In genomic region chr16:22264232-22264961, GRCm38 (mm10) we compare ENCODE assay signal across 8 mouse cellular contexts. TPM values are rescaled to one million over a fixed set of nuclear protein-coding genes. Genes with fewer than 3 reads are reported as not detected.
DNase-seq lines count a peak whose midpoint lies in the region; ATAC-seq and TF ChIP-seq lines count a peak whose summit lies in the region.

No protein-coding gene starts in this region.

- H3K4me3 ChIP-seq in erythroblast, embryonic 14.5 days (replicated peaks) = peak overlapping the region; percentile 89
- H3K4me3 ChIP-seq in forebrain, postnatal 0 days (ENCODE audit: low read depth, low read length) = peak overlapping the region; percentile 87
- peak overlapping the region; percentile 97 for H3K4me3 ChIP-seq in limb, embryonic 10.5 days
- peak overlapping the region; percentile 78 for H3K4me3 ChIP-seq in midbrain, embryonic 10.5 days

- peak overlapping the region; percentile 97 for H3K27ac ChIP-seq in forebrain, postnatal 0 days (ENCODE audit: low read depth, low read length)
- H3K27ac ChIP-seq in limb, embryonic 10.5 days = peak overlapping the region; percentile 98
- peak overlapping the region; percentile 97 for H3K27ac ChIP-seq in midbrain, embryonic 10.5 days (replicated peaks)

- H3K36me3 ChIP-seq in erythroblast, embryonic 14.5 days (ENCODE audit: control insufficient read depth) = peaks cover 41% of the 10 kb centered on the region
- H3K36me3 ChIP-seq in forebrain, postnatal 0 days (ENCODE audit: insufficient read depth) = no peaks in the 10 kb centered on the region
- peaks cover 21% of the 10 kb centered on the region for H3K36me3 ChIP-seq in limb, embryonic 10.5 days
- peaks cover 26% of the 10 kb centered on the region for H3K36me3 ChIP-seq in midbrain, embryonic 10.5 days

- H3K27me3 ChIP-seq in erythroblast, embryonic 14.5 days (ENCODE audit: control insufficient read depth) = no peaks in the 10 kb centered on the region
- no peaks in the 10 kb centered on the region for H3K27me3 ChIP-seq in forebrain, postnatal 0 days (ENCODE audit: insufficient read depth, low read length)
- no peaks in the 10 kb centered on the region for H3K27me3 ChIP-seq in limb, embryonic 10.5 days (ENCODE audit: low read depth, poor library complexity, severe bottlenecking)
- H3K27me3 ChIP-seq in midbrain, embryonic 10.5 days (ENCODE audit: low read depth, poor library complexity, severe bottlenecking) = no peaks in the 10 kb centered on the region

- DNase-seq in MN1 (ENCODE audit: low spot score) = peak; percentile 44
- DNase-seq in forebrain, postnatal 0 days = no peak
- peak; percentile 34 for DNase-seq in limb, embryonic 10.5 days (ENCODE audit: low spot score)
- DNase-seq in midbrain, embryonic 10.5 days (ENCODE audit: low spot score) = no peak
- DNase-seq in thymus, postnatal 4 days = peak; percentile 37
- DNase-seq in layer of hippocampus, postnatal 10 days (ENCODE audit: low spot score in 2 of 2) = no peak

- peak overlapping the region; percentile 69 for H3K4me2 ChIP-seq in forebrain, postnatal 0 days (ENCODE audit: low read depth)

- peak overlapping the region; percentile 93 for H3K9ac ChIP-seq in forebrain, postnatal 0 days

- no peaks in the 10 kb centered on the region for H3K9me3 ChIP-seq in erythroblast, embryonic 14.5 days (ENCODE audit: control insufficient read depth, low read length)
- H3K9me3 ChIP-seq in forebrain, postnatal 0 days (ENCODE audit: low read length) = no peaks in the 10 kb centered on the region
- H3K9me3 ChIP-seq in limb, embryonic 10.5 days (replicated peaks) = no peaks in the 10 kb centered on the region
- no peaks in the 10 kb centered on the region for H3K9me3 ChIP-seq in midbrain, embryonic 10.5 days (replicated peaks)

- no peak; the same call in 1 of the 2 replicates for ATAC-seq in erythroblast, adult 5-6 weeks (replicated peaks; ENCODE audit: low FRiP score, poor library complexity, severe bottlenecking)
- ATAC-seq in forebrain, postnatal 0 days = no peak

- TF ChIP-seq CTCF in forebrain, postnatal 0 days (IDR thresholded peaks at IDR 0.05; ENCODE audit: low read depth) = no peak

- under 1% methylated on average over 16 of the region's 16 CpGs for WGBS in forebrain, postnatal 0 days
- WGBS in limb, embryonic 10.5 days = 2% methylated on average over 16 of the region's 16 CpGs
- 5% methylated on average over 16 of the region's 16 CpGs for WGBS in midbrain, embryonic 10.5 days

- peaks cover 46% of the 10 kb centered on the region for H3K4me1 ChIP-seq in erythroblast, embryonic 14.5 days (ENCODE audit: control insufficient read depth)
- peaks cover 10% of the 10 kb centered on the region for H3K4me1 ChIP-seq in forebrain, postnatal 0 days (ENCODE audit: insufficient read depth)
- H3K4me1 ChIP-seq in limb, embryonic 10.5 days = peaks cover 17% of the 10 kb centered on the region
- peaks cover 36% of the 10 kb centered on the region for H3K4me1 ChIP-seq in midbrain, embryonic 10.5 days

RNA-seq across cellular contexts. Expression of gene Tra2b, which starts 1.4 kb away (rescaled TPM):
- polyA plus RNA-seq in erythroblast, embryonic 14.5 days (2012) = 7.1 and 8.3 TPM in 2 replicates
- total RNA-seq in erythroblast, adult 5-6 weeks (2015; ENCODE audit: low replicate concordance) = 94.5 and 96.5 TPM in 2 replicates
- total RNA-seq in erythroblast, adult 5-6 weeks (2017; ENCODE audit: low replicate concordance) = 177 and 215 TPM in 2 replicates
- total RNA-seq in forebrain, postnatal 0 days (2014; rRNA removed) = 185 and 216 TPM in 2 replicates
- polyA plus RNA-seq in forebrain, postnatal 0 days (2015; fragmentation: Nextera tagmentation; extraction: Ambion mirVana) = 248 and 267 TPM in 2 replicates
- 510 and 520 TPM in 2 replicates for polyA plus RNA-seq in limb, embryonic 10.5 days (2016; fragmentation: Nextera tagmentation; extraction: Ambion mirVana)
- polyA plus RNA-seq in midbrain, embryonic 10.5 days (2016; fragmentation: Nextera tagmentation; extraction: Ambion mirVana) = 480 and 495 TPM in 2 replicates
- 100 to 1,000 TPM in 1 of 2 experiments, 10 to 100 TPM in 1; 98.6 to 105 TPM for total RNA-seq in layer of hippocampus, postnatal 10 days (2021)

Comparison
In these comparisons a context has a peak if more than half of its experiments do, and no peak if none do; other contexts are left out.
1. DNase-seq: peak in MN1 (single experiment), limb, embryonic 10.5 days (single experiment) and thymus, postnatal 4 days (single experiment); none in forebrain, postnatal 0 days (single experiment), midbrain, embryonic 10.5 days (single experiment) and layer of hippocampus, postnatal 10 days (0 of 2).
2. RNA of gene Tra2b, which starts 1.4 kb away (polyA plus RNA-seq): 510 to 520 TPM in limb, embryonic 10.5 days, 480 to 495 TPM in midbrain, embryonic 10.5 days and 248 to 267 TPM in forebrain, postnatal 0 days; 7.1 to 8.3 TPM in erythroblast, embryonic 14.5 days; every median in the first group is over 10 times any median in the second.
3. Peak in every context shown above with its lines, with median percentiles within 50 percentile points of each other: H3K4me3 ChIP-seq and H3K27ac ChIP-seq.